Mouse (Mus musculus) limb, embryonic 13.5 days (tissue): Measurements from ENCODE around the gene Samd4b. TPM values are rescaled to one million over a fixed set of nuclear protein-coding genes. Genes with fewer than 3 reads are reported as not detected.

Experiments
- ATAC-seq: fragments of 200-750 bp; cut with Nextera tagmentation; 2 replicates; pipeline ENCODE4 v1.8.0; 2017; ENCODE audit warnings: low read depth, moderate number of reproducible peaks, moderate TSS enrichment; ENCODE audit not compliant: low FRiP score
- H3K27ac ChIP-seq: fragments of 300-500 bp; sonication (generic); 2 replicates; pipeline ENCODE4 v1.5.1; 2015; ENCODE audit warnings: inconsistent platforms, mild to moderate bottlenecking, moderate library complexity
- H3K27me3 ChIP-seq: fragments of 300-500 bp; sonication (generic); 2 replicates; pipeline ENCODE4 v1.6.1; 2015; ENCODE audit warnings: mild to moderate bottlenecking, inconsistent platforms
- H3K36me3 ChIP-seq: fragments of 300-500 bp; sonication (generic); 2 replicates; pipeline ENCODE4 v1.6.1; 2015; ENCODE audit warnings: inconsistent platforms, mild to moderate bottlenecking, moderate library complexity
- H3K4me1 ChIP-seq: fragments of 300-500 bp; sonication (generic); 2 replicates; pipeline ENCODE4 v1.6.1; 2015; ENCODE audit warnings: inconsistent platforms
- H3K4me2 ChIP-seq: fragments of 300-500 bp; sonication (generic); replicated peaks from 2 replicates; pipeline ENCODE4 v1.6.1; 2015; ENCODE audit warnings: inconsistent platforms, mild to moderate bottlenecking, moderate library complexity
- H3K4me3 ChIP-seq: fragments of 300-500 bp; sonication (generic); 2 replicates; pipeline ENCODE4 v1.5.1; 2015; ENCODE audit warnings: moderate library complexity, mild to moderate bottlenecking, inconsistent platforms
- H3K9ac ChIP-seq: fragments of 300-500 bp; sonication (generic); 2 replicates; pipeline ENCODE4 v1.6.1; 2015; ENCODE audit warnings: mild to moderate bottlenecking, inconsistent platforms
- H3K9me3 ChIP-seq: fragments of 300-500 bp; sonication (generic); 2 replicates; pipeline ENCODE4 v1.6.1; 2016; ENCODE audit warnings: inconsistent platforms
- WGBS: fragments of 180-500 bp; shearing (Covaris S2); methylation state at CpG from one replicate; pipeline ENCODE4 v1.1.7; 2015; 5-methylcytosine and 5-hydroxymethylcytosine counted together
- polyA plus RNA-seq: library from polyadenylated mRNA; unstranded; fragments of >200 nt; fragmentation: Nextera tagmentation; extraction: Ambion mirVana; gene quantifications from 2 replicates; pipeline ENCODE4 v1.2.1, GENCODE M21; 2015

Samd4b gene
- polyA plus RNA-seq, 1 experiment from 2014 or later, result 31.7 TPM

DNA sequence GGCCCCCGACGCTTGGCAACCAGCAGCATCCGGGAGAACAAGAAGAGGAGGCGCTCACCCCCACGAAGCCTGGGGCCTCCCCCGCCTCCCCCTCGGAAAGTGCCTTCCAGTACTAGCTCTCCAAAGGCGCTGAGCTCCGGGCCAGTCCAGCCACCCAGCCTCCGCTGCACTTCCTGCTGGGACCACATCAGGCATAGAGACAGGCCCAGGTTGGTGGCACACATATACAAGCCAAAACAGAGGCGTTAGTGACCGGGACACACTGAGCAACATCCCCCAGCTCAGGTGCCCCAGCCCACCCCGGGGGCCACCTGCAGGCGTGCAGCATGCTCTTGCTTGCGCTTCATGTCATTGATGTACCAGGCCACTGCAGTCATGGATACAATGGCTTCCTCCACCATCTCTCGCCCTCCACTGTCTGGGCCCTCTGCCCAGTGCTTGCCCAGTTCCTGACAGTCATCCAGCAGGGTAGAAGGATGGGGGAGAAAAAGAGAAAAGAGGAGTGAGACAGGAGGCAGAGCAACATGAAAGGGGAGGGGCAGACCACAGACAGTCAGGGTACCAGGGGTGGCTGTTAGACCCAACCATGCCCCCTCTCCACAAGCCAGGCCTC is 230.2 kb downstream of the Samd4b start:
- Histone ChIP-seq H3K9me3 (no peaks in the 10 kb centered on the region), H3K27me3 (no peaks in the 10 kb centered on the region), H3K4me3 (no peak overlapping the region), H3K27ac (no peak overlapping the region), H3K9ac (peak overlapping the region; percentile 45; the same call in 1 of the 2 replicates), H3K36me3 (peaks cover 76% of the 10 kb centered on the region), H3K4me1 (peaks cover 24% of the 10 kb centered on the region), H3K4me2 (no peak overlapping the region)
- no peak for ATAC-seq
- WGBS, result 92% methylated on average over 16 of the region's 16 CpGs

DNA sequence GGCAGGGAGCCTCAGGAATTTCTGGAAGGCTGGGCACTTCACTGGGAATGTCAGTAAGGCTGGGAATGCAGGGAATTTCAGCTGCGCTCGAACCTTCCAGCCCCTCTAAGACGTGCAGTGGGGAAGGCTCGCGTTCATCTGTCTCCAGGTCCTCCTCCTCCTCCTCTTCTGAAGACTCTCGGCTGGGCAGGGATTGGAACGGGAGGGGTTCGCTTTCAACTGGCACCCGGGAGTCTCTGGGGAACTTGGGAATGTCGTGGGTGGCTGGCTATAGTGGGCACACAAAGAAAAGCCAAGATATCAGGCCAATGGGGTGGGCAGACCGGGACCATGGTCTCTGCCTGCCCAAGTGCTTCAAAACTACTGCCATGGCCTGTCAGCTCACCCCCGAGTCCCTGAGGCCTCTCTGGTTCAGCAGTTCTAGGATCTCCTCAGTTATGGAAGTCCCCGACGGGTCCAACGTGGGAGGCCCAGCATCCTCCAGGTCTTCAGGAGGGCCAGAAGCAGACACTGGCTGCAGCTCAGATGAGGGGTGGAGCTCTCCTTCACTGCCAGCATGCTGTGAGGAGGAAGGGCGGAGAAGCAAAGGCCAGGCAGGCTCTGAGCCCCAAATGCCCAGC is 235.4 kb downstream of the Samd4b start:
- ATAC-seq, result no peak
- 87% methylated on average over 16 of the region's 16 CpGs for WGBS
- H3K4me2 ChIP-seq, result no peak overlapping the region
- peaks cover 96% of the 10 kb centered on the region for H3K36me3 ChIP-seq
- no peak overlapping the region for H3K4me3 ChIP-seq
- H3K9ac ChIP-seq, result no peak overlapping the region
- H3K9me3 ChIP-seq, result no peaks in the 10 kb centered on the region
- no peak overlapping the region for H3K27ac ChIP-seq
- H3K27me3 ChIP-seq, result no peaks in the 10 kb centered on the region
- H3K4me1 ChIP-seq, result peaks cover 13% of the 10 kb centered on the region

DNA sequence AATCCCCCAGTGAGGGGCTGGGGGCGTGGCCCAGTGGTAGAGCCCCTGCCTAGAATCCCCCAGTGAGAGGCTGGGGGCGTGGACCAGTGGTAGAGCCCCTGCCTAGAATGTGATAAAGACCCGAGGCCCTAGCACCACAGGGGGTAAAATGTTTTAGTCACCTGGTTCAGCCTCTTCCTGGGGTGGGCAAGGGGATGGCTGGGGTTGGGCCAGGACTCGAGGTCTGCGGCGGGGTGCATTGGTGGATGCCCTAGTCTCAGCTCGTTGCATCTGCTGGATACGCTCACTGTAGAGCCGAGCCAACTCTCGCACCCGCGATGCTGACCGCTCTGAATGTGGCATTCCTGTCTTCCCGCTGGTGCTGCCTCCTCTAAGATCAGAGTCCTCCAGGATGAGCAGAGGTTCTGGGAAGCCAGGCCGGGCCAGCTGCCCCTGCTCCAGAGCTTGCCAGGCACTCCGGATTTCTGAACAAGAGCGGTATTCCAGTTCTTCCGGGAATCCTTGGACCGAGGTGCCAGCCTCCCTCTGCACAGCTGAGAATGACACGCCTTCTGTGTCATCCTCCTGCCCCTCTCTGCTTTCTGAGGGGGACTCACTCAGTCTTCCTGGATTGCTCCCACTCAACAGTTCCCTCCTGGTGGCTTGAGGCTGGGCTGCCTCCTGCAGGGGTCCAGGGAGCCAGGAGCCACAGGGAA is 236.2 kb downstream of the Samd4b start:
- no peak for ATAC-seq
- Histone ChIP-seq H3K9me3 (no peaks in the 10 kb centered on the region), H3K4me1 (peaks cover 21% of the 10 kb centered on the region), H3K36me3 (peaks cover 88% of the 10 kb centered on the region), H3K27ac (no peak overlapping the region), H3K9ac (no peak overlapping the region), H3K4me2 (no peak overlapping the region), H3K27me3 (no peaks in the 10 kb centered on the region), H3K4me3 (no peak overlapping the region)
- WGBS, result 96% methylated on average over 20 of the region's 20 CpGs

DNA sequence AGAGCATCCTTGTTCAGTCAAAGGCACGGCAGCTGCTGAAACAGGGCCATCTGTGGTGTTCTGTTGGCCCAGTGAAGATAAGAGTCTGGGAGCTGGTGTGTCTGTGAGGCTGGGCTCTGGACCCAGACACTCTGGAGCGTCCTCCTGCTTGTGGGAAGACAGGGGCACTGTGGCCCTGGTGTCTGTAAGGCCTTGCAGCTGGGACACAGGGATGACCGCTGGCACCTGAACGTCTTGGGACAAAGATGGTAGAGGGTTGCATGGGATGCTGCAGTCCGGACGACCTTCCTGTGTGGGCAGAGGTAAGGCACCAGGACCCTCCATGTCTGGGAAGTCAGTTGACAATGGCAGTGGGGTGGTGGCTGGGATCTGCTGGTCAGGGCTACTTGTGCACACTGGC is 237.7 kb downstream of the Samd4b start:
- H3K9me3 ChIP-seq, result no peaks in the 10 kb centered on the region
- no peak overlapping the region for H3K27ac ChIP-seq
- no peak for ATAC-seq
- H3K4me3 ChIP-seq, result no peak overlapping the region
- peaks cover 24% of the 10 kb centered on the region for H3K4me1 ChIP-seq
- 96% methylated on average over 6 of the region's 6 CpGs for WGBS
- H3K27me3 ChIP-seq, result no peaks in the 10 kb centered on the region
- no peak overlapping the region for H3K9ac ChIP-seq
- peaks cover 76% of the 10 kb centered on the region for H3K36me3 ChIP-seq
- H3K4me2 ChIP-seq, result no peak overlapping the region

DNA sequence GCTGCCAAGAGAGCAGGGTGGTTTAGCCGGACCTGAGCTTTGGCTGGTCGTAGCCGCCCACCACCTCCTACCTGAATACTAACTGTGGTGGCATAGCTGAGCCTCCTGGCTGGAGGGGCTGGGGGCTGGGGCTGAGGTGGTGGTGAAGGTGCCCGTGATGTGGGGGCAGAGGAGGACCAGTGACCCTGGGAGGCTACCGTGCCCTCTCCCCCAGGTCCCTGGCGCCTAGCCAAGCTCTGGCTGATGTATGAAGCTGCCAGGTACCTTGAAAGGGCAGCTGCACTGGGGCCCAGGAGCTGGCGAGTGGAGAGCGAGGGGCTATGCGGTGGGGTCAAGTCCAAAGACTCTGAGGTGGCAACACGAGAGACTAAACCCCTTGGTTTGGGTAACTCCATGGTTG is 238.1 kb downstream of the Samd4b start:
- WGBS, result 95% methylated on average over 10 of the region's 10 CpGs
- H3K27ac ChIP-seq, result no peak overlapping the region
- no peaks in the 10 kb centered on the region for H3K9me3 ChIP-seq
- no peak for ATAC-seq
- peaks cover 76% of the 10 kb centered on the region for H3K36me3 ChIP-seq
- no peak overlapping the region for H3K4me2 ChIP-seq
- H3K4me1 ChIP-seq, result peaks cover 24% of the 10 kb centered on the region
- no peaks in the 10 kb centered on the region for H3K27me3 ChIP-seq
- H3K4me3 ChIP-seq, result no peak overlapping the region
- no peak overlapping the region for H3K9ac ChIP-seq

DNA sequence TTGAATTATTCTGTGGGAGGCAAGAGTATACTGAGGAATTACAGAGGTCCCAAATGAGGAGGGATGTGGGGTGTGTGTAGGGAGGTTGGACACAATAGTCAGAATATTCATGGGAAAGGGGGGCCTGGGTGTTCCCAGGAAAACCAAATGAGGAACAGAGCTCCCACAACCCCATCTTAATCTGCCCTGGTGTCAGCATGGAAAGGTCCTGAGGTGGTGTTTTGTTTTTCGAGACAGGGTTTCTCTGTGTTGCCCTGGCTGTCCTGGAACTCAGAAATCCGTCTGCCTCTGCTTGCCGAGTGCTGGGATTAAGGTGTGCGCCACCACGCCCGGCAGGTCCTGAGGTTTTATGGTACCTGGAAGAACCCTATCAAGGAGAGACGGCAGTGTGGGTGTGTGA is 239.5 kb downstream of the Samd4b start:
- no peaks in the 10 kb centered on the region for H3K27me3 ChIP-seq
- peak overlapping the region; percentile 25; the same call in 1 of the 2 replicates for H3K9ac ChIP-seq
- WGBS, result 63% methylated on average over 7 of the region's 7 CpGs
- peaks cover 24% of the 10 kb centered on the region for H3K4me1 ChIP-seq
- H3K27ac ChIP-seq, result peak overlapping the region; percentile 81; the same call in 1 of the 2 replicates
- ATAC-seq, result no peak
- no peaks in the 10 kb centered on the region for H3K9me3 ChIP-seq
- H3K4me3 ChIP-seq, result no peak overlapping the region
- H3K4me2 ChIP-seq, result no peak overlapping the region
- peaks cover 75% of the 10 kb centered on the region for H3K36me3 ChIP-seq

DNA sequence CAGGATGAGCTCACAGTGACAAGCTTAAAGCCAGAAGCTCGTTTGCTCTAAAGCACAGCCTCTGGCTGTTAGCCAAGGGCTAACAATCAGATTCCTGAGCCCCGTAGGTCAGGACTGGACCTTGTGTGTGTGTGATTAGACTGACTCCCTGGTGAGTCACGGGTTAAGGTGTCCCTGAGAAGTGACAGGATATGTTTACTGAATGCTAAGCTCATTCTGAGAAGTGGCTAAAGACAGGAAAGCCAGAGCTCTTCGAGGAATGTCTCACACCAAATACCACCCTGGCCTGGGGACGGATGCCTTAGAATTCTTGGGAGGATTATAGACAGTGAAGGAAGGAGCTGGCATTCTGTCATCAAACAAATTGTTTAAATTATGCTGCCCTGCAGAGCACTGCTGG is 240.0 kb downstream of the Samd4b start:
- Histone ChIP-seq H3K9ac (peak overlapping the region; percentile 25; the same call in 1 of the 2 replicates), H3K9me3 (no peaks in the 10 kb centered on the region), H3K4me3 (no peak overlapping the region), H3K4me2 (no peak overlapping the region), H3K36me3 (peaks cover 75% of the 10 kb centered on the region), H3K4me1 (peaks cover 24% of the 10 kb centered on the region), H3K27me3 (no peaks in the 10 kb centered on the region), H3K27ac (peak overlapping the region; percentile 81)
- ATAC-seq, result no peak
- WGBS, result 4% methylated on average over 5 of the region's 5 CpGs

DNA sequence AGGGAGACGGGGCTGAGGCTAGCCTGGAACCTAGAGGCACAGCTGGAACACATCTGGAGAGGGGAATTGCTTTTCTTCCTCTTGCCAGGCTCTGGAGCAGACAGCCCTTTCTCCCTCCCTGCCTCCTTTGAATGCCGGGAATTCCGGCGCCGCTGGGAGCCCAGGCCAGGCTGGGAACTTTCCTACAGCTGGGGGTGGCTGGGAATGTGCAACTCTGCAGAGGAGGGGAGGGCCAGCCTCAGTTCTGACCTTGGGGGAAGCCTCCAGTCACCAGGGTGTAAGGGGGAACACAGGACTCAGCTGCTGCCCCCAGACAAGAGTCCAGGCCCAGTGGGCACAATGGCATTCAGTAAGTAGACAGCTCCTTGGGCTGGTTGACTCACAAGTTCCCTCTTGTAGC is 241.0 kb downstream of the Samd4b start:
- no peak overlapping the region for H3K4me2 ChIP-seq
- H3K27me3 ChIP-seq, result no peaks in the 10 kb centered on the region
- WGBS, result 1% methylated on average over 5 of the region's 5 CpGs
- peak overlapping the region; percentile 81 for H3K27ac ChIP-seq
- ATAC-seq, result peak; percentile 44
- no peak overlapping the region for H3K4me3 ChIP-seq
- H3K9ac ChIP-seq, result 0 out of 2 replicates have a peak overlapping the region, but pooled peaks have one; percentile 4
- peaks cover 75% of the 10 kb centered on the region for H3K36me3 ChIP-seq
- H3K4me1 ChIP-seq, result peaks cover 27% of the 10 kb centered on the region
- no peaks in the 10 kb centered on the region for H3K9me3 ChIP-seq

DNA sequence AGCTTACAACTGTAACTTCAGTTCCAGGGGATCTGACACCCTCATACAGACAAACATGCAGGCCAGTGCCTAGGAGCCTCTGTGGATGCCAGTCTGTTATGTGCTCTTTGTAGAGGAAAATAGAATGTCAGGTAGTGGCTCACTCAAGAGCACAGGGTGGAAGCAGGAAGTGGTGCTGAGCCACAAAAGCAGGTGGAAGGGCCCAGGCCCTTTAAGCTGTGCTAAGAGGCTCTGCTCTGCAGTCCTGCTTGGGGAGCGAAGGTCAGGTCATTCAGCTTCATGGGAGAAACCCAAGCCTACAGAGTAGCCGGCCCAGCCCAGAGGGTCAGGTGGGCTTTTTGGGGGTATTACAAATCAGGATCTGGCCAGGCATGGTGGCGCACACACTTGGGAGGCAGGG is 242.7 kb downstream of the Samd4b start:
- H3K4me2 ChIP-seq, result no peak overlapping the region
- no peaks in the 10 kb centered on the region for H3K9me3 ChIP-seq
- H3K27ac ChIP-seq, result no peak overlapping the region
- no peaks in the 10 kb centered on the region for H3K27me3 ChIP-seq
- H3K36me3 ChIP-seq, result peaks cover 61% of the 10 kb centered on the region
- H3K4me1 ChIP-seq, result peaks cover 35% of the 10 kb centered on the region
- H3K4me3 ChIP-seq, result no peak overlapping the region
- ATAC-seq, result no peak
- H3K9ac ChIP-seq, result no peak overlapping the region
- WGBS, result 87% methylated on average over 3 of the region's 3 CpGs

DNA sequence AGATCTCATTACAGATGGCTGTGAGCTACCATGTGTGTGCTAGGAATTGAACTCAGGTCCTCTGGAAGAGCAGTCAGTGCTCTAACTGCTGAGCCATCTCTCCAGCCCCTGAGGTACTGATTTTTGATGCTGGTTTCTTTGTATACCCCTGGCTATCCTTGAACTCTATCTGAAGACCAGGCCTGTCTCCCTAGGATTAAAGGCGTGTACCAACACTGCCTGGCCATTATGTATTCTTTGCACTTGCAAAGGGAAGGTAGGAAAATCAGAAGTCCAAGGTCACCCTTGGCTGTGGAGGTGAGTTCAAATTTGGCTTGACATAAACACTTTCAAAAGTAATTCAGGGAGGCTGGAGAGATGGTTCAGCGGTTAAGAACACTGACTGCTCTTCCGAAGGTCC is 243.3 kb downstream of the Samd4b start:
- peaks cover 39% of the 10 kb centered on the region for H3K4me1 ChIP-seq
- H3K27me3 ChIP-seq, result no peaks in the 10 kb centered on the region
- no peak overlapping the region for H3K9ac ChIP-seq
- H3K4me3 ChIP-seq, result no peak overlapping the region
- 94% methylated on average over 3 of the region's 3 CpGs for WGBS
- peaks cover 55% of the 10 kb centered on the region for H3K36me3 ChIP-seq
- no peaks in the 10 kb centered on the region for H3K9me3 ChIP-seq
- ATAC-seq, result no peak
- no peak overlapping the region for H3K4me2 ChIP-seq
- no peak overlapping the region for H3K27ac ChIP-seq

DNA sequence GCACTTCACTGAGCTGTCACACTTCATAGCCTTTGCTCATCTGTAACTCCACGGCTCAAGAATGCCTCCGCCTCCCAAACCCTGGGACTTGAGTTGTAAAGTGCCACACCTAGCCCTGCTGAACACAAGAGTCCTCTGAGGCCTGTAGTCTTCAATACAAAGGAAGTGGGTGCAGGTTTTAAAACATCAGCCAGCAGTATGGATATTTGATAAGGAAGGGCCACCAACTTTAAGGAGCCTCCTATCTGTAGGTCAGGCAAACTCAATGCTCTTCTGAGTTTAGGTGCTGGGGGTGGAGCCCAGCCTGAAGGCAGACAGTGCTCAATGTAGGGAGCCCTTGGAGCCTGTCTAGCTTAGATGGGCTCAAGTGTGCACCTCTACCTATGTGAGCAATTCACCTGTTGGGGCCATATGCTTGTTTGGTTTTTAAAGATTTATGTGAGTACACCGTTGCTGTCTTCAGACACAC is 243.8 kb downstream of the Samd4b start:
- Histone ChIP-seq H3K36me3 (peaks cover 51% of the 10 kb centered on the region), H3K4me1 (peaks cover 44% of the 10 kb centered on the region), H3K9me3 (no peaks in the 10 kb centered on the region), H3K27ac (no peak overlapping the region), H3K4me3 (no peak overlapping the region), H3K27me3 (no peaks in the 10 kb centered on the region), H3K9ac (no peak overlapping the region), H3K4me2 (no peak overlapping the region)
- WGBS, result 86% methylated on average over 3 of the region's 3 CpGs
- ATAC-seq, result no peak

DNA sequence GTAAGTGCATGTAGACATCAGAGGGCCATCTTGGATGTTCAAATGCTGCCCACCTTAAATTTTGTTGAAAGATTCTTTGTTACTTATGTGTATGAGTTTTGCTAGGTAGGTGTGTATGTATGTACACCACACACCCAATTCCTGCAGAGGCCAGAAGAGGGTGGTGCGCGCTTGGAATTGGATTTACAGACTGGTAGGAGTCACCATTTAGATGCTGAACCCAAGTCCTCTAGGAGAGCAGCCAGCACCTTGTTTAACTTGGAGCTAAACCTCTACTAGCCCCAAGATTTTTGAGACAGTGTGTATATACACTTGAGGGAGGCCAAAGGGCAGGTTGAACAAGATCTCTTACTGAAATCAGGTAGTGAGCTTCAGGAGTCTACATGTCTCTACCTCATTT is 244.7 kb downstream of the Samd4b start:
- Histone ChIP-seq H3K27ac (no peak overlapping the region), H3K36me3 (peaks cover 42% of the 10 kb centered on the region), H3K4me1 (peaks cover 42% of the 10 kb centered on the region), H3K9me3 (no peaks in the 10 kb centered on the region), H3K27me3 (no peaks in the 10 kb centered on the region), H3K9ac (no peak overlapping the region), H3K4me3 (no peak overlapping the region; the same call in 1 of the 2 replicates), H3K4me2 (no peak overlapping the region)
- no peak for ATAC-seq
- WGBS, result 83% methylated on average over 2 of the region's 2 CpGs
